Mouse (Mus musculus) retina, embryonic 14.5 days (tissue): ENCODE data around the gene Lamb3.
"Not testable (repeated sequence)": the region's sequence is repeated elsewhere in the genome, so short reads cannot be mapped to it uniquely, and the experiment has no call there.

Source experiments
- DNase-seq: peaks from one replicate; pipeline ENCODE4 v3.0.0-alpha.2; 2015; ENCODE audit warnings: low spot score

The Lamb3 gene

GRCm38 (mm10) chr1:193281344-193281743 is 73.8 kb downstream of the Lamb3 start:
- no peak for DNase-seq

GRCm38 (mm10) chr1:193284228-193284779 is 76.8 kb downstream of the Lamb3 start:
- DNase-seq: no peak

GRCm38 (mm10) chr1:193285766-193286325 is 78.3 kb downstream of the Lamb3 start:
- DNase-seq: not testable (repeated sequence)

DNA sequence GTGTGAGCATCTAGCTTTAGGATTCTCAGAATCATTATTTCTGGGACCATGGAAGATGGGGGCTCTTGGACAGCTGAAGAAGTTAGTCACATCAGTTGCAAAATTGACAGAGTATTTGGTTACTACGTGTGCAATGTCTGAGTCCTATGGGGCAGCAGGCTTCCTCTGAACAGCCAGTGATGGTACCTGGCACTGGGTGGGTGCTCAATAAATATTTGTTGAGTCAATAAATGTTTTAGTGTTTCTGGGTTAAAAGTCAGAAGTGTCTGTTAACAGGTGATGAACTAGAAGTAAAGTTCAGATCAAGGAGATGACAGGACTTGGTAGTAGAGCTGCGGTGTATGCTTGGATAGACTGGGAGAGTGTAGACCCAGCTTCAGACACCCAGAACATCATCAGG is 80.1 kb downstream of the Lamb3 start:
- DNase-seq: no peak

- no peak for DNase-seq
These were observed 81.6 kb downstream of the Lamb3 start for GRCm38 (mm10) chr1:193289076-193289475.

DNA sequence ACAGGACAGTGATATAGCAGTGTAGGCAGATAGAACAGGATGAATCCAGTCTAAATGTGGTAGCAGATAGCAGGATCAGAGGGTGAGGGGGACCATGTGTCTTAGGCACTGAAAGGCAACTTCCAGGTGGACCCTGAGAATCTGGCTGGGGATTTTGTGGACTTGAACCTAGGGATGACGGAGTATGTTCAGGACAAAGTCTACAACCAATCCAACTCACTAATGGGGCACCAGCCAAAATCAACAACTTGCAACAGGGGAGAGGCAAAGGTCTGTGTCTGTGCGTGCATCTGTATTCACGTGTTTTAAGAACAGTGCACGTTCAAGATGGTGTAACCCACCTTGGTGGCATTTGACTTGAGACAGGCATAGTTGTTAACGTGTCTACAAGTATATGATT is 82.4 kb downstream of the Lamb3 start:
- DNase-seq: no peak

DNA sequence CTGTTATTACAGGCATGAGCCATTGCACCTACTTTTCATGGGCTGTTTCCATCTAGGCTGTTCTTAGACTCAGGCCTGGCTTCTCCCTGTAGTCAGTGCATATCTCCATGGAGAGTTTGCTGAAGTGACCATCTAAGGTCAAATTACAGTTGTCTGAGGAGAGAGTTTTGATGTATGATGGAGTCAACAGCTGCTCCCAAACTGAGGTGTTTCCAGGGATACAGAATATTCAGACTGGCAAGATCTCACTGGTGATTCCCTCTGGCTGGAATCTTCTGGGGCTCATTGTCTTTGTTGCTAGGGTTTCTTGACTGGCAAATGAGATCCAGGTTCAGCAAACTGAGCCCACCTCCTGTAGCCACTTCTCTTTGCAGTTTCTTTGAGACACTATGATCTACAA is 83.2 kb downstream of the Lamb3 start:
- DNase-seq: no peak

DNA sequence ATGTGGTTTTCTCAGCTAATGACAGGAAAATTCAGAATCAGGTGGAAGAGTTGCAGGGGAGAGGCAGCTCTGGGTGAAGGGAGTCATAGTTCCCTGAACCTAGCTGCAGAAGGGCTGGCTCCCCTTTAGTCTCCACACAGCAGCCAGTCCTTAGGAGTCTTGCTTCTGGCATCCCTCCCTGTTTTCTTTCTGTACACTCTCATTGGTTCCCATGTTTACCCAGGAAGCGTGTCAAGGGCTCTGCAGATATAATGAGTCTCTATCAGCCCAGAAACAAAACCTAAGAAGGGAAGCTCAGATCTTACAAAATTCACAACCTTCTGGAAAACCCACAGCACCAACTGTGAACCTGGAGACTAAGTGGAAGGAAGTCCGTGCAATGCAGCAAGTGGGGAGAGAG is 85.5 kb downstream of the Lamb3 start:
- no peak for DNase-seq

DNA sequence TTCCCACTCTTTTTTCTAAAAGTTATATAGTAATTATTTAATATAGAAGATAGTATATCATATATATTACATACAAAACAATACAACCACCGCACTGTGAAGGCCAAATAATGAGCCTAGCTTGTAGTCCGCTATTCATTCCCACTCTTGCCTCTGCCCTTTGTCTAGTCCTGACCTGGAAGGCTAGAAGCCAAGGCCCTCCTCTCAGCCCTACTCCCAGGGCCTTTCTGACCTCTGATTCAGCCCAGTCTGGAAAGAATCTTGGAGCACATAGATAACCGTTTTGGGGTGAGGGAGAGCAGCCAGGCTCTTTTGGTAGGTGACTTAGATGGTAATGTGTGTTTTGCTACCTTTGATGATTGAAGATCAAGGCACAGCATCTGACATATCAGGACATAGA is 86.4 kb downstream of the Lamb3 start:
- no peak for DNase-seq

- DNase-seq: no peak
These were observed 88.4 kb downstream of the Lamb3 start for GRCm38 (mm10) chr1:193295920-193296319.

GRCm38 (mm10) chr1:193298141-193298765 is 90.8 kb downstream of the Lamb3 start:
- DNase-seq: no peak

DNA sequence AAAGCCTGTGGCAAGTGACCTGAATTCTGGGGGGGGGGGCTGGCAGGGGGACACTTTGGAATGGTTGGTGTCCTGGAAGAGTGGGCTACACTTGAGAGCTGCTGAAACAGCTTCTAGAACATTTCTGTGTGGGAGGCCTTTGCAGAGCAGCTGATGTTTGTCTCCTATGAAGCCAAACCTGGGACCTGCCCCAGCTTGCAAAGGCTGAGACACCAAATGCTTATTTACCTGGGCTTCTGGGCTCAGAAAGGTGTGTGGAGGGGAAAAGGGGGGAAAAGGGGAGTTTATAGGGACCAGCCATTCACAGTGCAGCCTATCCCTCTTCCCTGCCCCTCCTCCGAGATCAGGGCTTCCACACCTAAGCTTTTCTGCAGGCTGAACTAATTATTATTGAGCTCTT is 92.5 kb downstream of the Lamb3 start:
- DNase-seq: no peak

DNA sequence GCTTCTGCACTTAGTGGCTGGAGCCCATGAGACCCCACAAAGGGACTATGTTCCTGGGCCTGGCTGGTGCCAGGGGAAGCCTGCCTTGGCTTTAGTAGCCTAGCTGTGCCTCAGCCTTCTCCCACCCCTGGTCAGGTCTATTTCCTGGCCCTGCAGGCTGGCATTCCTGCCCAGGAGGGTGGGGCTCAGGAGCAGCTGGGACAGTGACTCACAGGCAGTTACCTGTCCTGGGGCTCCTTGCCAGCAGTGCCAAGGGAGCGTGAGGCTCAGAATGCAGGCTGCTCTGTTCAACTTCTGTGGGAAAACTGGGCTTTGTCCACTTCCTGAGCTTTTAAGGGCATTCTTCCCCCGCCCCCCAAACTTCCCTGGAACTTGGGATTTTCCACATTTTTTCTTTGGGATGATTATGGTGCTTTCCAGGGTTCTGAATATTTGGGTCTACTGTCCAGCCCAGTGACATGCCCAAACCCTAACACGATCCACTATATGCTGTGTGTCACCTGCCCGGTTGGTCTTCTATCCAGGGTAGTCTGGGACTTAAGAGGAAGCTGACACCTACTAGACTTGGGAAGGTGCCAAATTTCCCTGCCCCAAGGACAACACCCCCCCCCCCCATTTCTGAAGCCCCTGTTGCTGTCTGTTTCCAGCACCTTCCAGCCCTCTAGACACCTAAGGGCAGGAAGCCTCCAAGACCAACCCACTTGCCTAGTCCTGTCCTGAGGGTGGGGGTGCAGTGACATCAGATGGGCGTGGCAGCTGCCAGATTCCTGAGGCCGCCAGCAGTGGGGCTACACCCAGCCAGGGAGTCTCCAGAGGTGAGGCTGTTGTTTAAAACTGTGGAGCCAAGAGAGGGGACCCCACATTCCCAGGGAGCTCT is 94.0 kb downstream of the Lamb3 start:
- no peak for DNase-seq

GRCm38 (mm10) chr1:193302093-193302405 is 94.5 kb downstream of the Lamb3 start:
- DNase-seq: no peak

DNA sequence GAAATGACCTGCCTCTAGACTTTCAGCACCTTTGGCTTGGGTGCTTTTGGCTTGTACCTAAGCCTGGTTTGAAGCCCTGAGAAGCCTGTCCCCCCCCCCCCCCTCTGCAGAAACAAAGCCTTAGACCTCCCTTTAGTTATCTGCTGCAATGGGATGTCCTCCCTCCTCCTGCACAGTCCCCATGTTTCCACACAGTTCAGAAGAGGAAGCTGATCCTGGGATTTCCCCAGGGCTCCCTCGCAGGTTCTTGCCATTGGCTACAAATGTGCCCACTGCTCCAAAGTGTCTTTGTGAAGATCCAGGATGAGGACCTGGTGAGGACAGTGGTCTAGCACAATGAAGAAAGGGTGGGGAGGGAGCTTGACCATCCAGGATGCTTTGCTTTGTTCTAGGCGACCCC is 95.6 kb downstream of the Lamb3 start:
- DNase-seq: no peak

DNA sequence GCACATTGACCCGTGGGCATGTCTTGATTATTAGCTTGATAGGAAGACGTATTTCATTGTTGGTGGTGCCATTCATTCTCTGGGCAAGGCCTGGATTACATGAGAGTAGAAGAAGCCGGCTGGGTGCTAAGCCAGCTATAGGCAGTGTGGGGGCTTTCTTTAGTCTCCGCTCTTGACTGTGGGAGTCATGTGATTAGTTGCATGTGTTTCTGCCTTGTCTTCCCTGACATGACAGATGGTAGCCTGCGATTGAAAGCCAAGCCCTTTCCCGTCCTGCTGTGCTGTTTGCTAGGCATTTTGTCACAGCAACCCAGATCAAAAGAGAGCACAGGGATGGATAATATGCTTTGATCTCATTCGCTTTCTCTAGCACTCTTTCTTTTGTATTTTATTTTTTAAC is 97.9 kb downstream of the Lamb3 start:
- DNase-seq: no peak

DNA sequence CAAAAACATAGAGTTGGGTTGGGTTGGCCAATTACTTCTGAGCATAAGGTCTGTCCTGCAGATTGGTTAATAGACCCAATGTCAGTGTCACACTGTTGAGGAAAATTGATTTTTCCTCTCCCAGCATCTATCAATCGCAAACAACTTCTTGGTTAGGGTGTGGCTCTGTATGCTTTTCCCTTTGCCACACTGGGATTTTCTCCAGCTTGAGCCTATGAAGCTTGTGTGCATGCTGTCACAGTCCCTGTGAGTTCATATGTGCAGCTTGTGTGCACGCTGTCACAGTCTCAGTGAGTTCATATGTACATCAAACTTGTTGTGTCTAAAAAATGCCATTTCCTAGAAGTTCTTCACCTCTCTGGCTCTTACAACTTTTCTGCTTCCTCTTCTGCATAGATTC is 99.3 kb downstream of the Lamb3 start:
- DNase-seq: no peak

DNA sequence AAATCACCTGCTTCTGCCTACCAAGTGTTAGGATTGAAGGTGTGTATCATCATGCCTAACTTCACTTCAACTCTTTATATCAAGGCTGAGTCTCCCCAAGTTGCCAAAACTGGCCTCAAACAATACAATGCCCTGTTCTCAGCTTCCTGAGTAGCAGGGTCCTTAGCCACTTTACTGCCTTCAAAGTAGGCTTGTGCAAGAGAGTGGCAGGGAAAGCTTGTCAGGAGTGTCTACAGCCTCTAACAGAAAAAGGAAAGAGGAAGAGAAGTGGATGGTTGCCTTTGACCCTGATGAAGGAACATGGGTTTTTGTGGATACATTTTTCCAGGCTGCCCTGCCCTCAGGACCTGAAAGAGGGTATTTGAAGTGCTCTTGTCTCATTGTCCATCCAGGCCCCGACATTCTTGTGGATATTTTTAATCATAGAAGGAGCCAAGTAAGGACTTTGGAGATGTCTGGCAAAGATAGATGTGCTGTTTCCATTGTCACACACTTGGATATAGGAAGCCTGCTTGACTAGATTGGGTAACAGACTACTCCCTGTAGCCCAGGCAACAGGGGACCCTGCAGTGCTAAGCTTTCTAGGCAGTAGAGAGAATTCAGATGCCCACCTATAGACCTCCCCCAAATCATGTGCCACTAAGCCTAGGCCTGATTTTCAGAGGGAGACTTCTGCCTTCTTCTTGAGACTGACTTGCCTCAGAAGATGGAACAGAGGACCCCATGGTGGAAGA is 102.5 kb downstream of the Lamb3 start:
- DNase-seq: no peak

DNA sequence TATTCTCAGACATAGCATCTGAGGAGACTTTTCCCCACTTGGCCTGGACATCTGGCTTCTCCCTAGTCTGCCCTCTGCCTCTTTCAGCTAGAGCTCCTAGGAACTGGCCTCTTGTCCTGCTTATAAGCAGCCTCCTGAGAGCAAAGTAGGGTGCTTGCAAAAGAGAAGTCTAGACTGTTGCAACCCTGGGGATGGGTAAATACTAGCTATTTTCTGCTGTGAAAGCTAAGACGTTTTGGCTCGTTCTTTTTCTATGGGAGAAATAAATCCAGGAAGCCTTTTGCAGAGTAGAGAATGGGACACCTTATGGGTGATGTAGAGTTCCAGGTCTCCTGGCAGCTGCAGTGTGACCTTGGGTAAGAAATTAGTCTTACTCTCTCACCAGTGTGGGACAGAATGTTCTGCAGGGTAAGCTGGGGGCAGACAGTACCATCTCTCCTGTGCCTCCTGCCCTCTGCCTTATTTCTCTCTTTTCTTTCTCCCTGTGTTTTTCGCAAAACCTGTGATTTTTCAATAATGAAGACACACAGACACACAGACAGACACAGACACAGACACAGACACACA is 103.1 kb downstream of the Lamb3 start:
- no peak for DNase-seq

- no peak for DNase-seq
These were observed 104.1 kb downstream of the Lamb3 start for GRCm38 (mm10) chr1:193311596-193311995.

- DNase-seq: no peak
These were observed 108.3 kb downstream of the Lamb3 start for GRCm38 (mm10) chr1:193315705-193316357.

DNA sequence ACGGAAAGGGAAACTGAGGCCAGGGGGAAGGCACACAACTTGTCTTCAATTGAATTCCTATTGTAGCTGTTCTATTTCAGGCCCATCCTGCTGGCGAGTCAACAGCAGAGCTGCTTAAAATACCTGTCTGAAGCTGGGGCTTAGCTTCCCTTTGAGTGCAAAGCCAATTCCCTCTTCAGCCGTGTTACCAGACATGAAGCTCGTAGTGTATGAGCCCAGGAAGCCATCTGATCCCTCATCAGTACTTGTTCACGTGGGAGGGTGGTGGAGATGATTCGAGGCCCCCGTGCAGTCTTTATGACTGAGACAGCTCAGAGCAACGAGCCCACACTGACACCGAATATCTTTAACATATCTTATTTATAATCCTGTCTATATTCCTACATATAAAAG is 108.9 kb downstream of the Lamb3 start:
- DNase-seq: no peak
